Mouse (Mus musculus) T-helper 2 cell (primary cell): ENCODE data around the gene Abtb2.

Experiments used
- in situ Hi-C: fragments of 300-600 bp; cut with MboI, MseI; formaldehyde crosslinking; loops from one replicate; pipeline ENCODE4 v1.15.1; 2025; ENCODE audit warnings: high pct_unique_total_duplicates

The Abtb2 gene

DNA sequence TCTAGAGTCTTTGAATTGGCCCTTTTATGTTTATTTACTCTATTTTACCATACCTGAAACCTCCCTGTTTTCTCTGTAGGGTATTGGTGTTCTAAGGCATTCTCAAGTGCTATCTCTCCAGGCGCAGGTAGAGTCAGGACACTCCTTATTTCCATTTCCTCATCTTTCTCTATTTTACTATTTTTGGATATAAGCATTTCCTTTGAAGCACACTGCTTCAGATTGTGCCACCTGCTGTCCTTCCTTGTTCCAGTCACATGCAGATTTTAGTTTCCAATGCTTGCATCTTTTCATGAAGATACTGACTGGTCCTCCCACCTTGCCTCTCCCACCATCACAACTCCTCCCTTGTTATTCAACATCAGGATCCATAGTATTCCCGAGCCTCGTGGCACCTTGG is 47.8 kb downstream of the Abtb2 start:
- in situ Hi-C loops = no loop called here

GRCm38 (mm10) chr2:103615028-103615427 is 48.9 kb downstream of the Abtb2 start:
- in situ Hi-C loops = loop anchor here (5.0 kb wide), 1 partner anchor 52 kb away; no protein-coding TSS in a partner anchor

DNA sequence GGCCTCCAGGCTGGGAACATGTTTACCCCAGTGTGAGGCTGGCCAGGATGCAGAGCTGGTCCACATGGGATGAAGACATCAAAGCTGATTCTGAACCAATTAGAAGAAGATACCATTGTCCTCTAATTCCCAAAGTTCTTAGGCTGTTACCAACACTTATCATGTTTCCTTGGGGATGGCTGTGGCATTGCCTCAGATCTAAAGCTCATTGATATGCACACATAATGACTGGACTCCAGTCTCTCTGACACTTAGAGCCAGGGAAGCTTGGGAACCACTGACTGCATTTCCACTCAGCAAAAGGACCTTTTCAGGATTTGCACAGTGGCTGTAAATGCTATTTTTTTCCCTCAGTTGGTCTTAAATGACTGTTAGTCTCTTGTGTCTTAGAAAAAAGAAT is 52.3 kb downstream of the Abtb2 start:
- in situ Hi-C loops = loop anchor here (5.0 kb wide), 1 partner anchor 49 kb away; no protein-coding TSS in a partner anchor

- in situ Hi-C loops = no loop called here
Measured at GRCm38 (mm10) chr2:103622950-103623349, 56.8 kb downstream of the Abtb2 start.

- in situ Hi-C loops = no loop called here
Measured at GRCm38 (mm10) chr2:103625349-103625932, 59.3 kb downstream of the Abtb2 start.

DNA sequence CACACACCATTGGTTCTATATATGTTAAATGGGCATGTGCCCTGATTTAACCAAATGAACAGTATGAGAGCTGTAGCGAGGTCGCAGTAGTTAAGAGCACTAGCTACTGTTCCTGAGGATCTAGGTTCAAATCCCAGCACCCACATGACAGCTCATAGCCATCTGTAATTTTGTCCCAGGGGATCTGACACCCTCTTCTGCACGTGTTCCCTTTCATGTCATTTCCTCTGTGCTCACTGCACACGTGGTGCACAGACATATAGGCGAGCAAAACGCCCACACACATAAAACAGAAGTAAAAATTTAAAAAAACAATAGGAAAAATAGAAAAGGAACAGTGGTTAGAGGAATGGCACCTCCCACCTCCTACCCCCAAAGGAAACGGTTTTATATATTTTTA is 61.0 kb downstream of the Abtb2 start:
- in situ Hi-C loops = no loop called here

- in situ Hi-C loops = loop anchor here (10.0 kb wide), 1 partner anchor 1295 kb away; no protein-coding TSS in a partner anchor
Measured at GRCm38 (mm10) chr2:103629956-103630355, 63.8 kb downstream of the Abtb2 start.

DNA sequence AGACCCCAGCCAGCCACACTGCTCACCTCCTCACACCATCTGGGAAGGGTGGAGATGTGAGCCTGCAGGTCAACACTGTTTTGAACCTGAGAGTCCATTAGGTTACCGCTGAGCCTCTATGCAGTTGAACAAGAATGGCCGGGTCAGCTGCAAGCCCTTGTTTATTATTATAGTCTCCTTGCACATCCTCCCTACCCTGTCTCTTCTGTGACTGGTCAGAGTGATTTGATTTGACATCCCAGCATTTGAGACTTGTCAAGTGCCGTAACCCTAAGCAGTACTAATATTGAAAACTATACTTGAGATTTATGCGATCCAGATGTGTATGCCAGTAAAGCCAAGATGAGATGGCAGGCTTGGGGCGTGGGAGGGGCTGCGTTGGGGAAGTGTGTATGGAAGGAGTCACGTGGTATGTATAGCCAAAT is 65.2 kb downstream of the Abtb2 start:
- in situ Hi-C loops = loop anchor here (10.0 kb wide), 1 partner anchor 1297 kb away; no protein-coding TSS in a partner anchor

GRCm38 (mm10) chr2:103632136-103632925 is 66.2 kb downstream of the Abtb2 start:
- in situ Hi-C loops = loop anchor here (10.0 kb wide), 1 partner anchor 1298 kb away; no protein-coding TSS in a partner anchor

- in situ Hi-C loops = loop anchor here (10.0 kb wide), 1 partner anchor 1298 kb away; no protein-coding TSS in a partner anchor
Measured at GRCm38 (mm10) chr2:103632926-103633250, 66.8 kb downstream of the Abtb2 start.

DNA sequence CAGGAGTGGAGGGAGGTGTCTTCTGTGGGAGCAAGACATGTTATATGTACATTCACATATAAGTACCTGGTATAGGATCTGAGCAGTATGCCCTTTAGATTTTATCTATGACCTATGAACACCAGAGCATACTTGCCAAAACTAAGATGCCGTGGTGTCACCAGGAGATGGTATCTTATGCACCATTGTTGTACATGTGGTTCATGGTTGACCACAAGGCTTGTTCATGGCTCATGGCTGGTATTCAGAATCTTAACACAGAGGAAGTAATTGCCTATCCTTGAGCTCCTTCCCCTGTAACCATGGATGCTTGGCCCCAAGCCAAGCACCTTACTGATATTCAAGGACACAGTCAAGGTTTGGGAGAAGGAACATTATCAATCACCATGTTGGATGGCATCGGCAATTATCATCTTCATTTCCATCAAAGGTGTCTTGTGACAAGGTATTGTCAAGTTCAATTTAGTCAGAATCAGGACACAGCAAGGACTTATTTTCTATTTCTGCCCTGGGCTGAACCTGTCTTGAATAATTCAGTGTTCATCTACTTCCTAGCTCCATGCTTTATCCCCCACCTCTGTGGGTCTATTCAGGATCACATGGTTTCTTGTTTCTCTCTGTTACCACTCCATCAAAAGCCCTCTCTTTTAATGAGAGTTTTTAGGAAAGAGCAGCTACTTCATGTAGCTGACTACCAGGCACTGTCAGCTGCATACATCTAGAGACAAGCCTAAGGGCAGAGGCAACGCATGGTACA is 69.8 kb downstream of the Abtb2 start:
- in situ Hi-C loops = loop anchor here (10.0 kb wide), 1 partner anchor 1301 kb away; no protein-coding TSS in a partner anchor

DNA sequence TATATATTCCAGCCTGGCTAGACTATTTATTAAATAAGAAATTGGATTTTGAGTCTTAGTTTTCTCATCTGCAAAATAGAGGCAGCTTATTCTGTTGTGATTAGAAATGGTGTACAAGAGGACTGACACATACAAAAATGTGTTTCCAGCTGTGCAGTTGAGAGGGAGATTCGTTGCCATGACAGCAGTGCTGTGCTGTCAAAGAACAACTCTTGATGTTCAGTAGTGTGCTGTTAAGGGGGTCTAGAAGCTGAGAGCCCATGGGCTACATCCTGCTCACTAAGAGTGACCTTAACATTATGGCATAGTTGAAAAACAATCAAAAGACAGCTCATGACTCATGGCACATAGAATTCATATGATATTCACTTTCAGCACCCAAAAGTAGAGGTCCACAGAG is 71.3 kb downstream of the Abtb2 start:
- in situ Hi-C loops = loop anchor here (10.0 kb wide), 1 partner anchor 1303 kb away; no protein-coding TSS in a partner anchor

DNA sequence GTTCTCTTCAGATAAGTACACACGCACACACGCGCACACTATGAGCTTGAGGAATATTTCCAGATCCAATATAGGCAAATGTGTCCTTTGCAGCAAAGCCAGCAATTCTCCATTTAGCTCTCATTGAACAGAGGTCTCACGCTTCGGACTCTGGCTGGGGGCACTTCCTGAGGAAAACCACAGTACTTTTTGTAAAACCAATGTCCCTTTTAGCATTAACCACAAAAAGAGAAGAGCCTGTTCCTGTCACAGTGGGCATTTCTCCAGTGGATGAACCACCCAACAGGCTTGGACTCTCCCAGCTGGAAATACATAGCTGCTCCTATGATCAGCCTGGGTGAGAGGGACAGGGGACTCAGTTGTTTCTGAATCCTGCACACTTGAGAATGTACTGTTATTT is 71.8 kb downstream of the Abtb2 start:
- in situ Hi-C loops = loop anchor here (10.0 kb wide), 1 partner anchor 1303 kb away; no protein-coding TSS in a partner anchor

DNA sequence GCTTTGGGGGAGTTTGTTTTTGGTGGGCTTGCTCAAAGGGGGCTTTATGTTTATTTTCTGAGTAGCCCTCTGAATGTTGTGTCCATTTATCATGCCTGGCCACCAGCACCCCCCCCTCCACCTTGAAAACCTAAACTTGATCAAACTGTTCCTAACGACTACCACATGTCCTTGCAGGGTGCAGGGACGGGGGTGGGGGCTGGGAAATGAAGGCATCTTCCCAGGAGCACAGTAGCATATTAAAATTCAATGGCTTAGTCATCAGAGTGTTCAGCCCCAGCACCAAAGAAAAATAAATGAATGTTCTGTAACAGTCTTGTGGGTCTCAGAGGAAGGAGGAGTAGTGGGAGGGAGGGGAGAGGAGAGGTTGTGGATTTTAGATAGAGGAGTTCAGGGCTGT is 73.6 kb downstream of the Abtb2 start:
- in situ Hi-C loops = loop anchor here (10.0 kb wide), 1 partner anchor 1305 kb away; no protein-coding TSS in a partner anchor

DNA sequence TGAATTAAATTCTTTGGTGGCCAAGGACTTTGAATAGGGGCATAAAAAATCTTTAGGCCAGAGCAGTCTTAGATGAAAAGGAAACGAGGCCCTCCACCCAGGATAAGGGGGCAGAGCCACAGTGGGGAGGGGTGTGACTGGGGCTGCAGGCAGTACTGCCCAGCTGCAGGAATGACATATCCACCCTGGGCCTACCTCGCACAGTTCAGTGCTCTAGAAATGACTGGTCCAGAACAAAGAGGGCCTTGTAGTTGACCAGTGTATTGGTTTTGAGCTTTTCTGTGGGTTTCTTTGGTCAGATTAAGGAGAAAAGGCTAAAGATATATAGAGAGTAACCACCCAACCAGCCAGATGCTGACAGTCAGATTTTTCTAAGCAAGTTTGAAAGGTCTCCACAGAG is 74.8 kb downstream of the Abtb2 start:
- in situ Hi-C loops = no loop called here

DNA sequence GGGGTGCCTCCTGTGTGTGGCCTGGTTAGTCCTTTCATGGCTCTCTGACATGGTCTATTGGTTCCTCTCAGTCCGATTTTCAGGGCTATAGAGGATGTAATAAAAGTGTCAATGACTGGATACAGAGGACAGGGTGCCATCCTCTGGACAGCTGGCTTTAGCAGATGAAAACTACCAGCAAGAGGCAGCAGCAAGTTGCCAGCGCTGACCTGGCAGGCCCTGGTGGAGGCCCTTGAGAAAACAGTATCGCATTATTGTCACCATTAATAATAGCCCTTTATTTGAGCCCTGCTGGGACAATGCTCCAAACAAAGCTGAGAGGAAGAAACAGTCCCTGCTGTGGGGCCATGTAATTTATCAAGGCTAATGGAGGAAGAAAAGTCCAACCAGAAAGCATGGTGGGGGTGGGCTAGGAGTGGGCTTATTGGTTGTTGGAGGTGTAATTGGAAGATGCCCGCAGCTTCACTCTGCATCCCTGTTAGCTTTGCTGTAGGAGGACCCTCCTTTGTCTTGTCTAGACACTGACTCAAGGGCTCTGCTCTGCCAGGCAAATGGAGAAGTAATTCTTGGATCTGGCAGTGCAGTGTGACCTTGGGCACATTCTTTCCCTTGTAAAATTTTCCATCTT is 77.6 kb downstream of the Abtb2 start:
- in situ Hi-C loops = no loop called here

GRCm38 (mm10) chr2:103644418-103644817 is 78.3 kb downstream of the Abtb2 start:
- in situ Hi-C loops = no loop called here

DNA sequence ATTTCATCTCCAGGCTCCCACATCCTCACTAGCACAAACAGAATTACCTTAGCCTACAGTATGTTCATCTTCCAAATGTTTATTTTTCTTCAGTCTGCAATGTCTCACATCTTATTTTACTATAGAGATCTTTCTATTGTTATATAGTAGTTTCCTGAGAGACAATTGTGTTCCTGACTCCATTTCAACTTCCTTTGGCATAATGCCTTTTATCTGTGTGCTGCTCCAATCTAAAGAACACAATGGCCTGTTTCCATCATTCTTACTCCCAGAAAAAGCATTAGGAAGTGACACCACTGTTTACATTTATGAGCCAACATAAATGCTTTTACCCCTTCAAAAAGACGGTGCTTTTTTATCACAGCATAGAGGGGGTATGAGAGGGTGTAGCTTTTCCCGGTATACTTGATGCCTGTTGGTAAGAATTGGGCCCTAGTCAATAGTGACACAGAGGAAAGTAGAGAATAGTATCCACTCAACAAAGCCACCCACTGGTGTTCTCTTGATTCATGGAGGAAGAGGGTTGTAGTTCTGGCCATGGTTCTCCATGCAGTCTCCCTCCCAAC is 84.3 kb downstream of the Abtb2 start:
- in situ Hi-C loops = no loop called here

DNA sequence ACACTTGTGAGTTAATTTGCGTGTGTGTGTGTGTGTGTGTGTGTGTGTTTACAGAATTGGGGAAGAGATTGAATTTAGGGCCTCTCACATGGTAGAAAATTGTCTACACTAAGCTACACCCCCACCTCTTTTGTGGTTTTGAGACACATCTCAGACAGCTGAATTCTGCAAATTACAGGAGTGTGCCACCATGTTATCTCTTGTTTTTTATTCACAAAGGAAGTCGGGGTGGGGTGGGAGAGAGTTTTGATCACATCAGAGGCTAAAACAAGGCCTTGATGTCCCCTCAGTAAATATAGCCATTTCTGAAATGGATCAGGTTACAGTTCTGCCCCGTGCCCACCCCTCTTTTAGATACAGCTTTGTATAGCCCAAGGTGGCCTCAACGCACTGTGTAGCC is 86.0 kb downstream of the Abtb2 start:
- in situ Hi-C loops = no loop called here

- in situ Hi-C loops = no loop called here
Measured at GRCm38 (mm10) chr2:103655037-103655436, 88.9 kb downstream of the Abtb2 start.

DNA sequence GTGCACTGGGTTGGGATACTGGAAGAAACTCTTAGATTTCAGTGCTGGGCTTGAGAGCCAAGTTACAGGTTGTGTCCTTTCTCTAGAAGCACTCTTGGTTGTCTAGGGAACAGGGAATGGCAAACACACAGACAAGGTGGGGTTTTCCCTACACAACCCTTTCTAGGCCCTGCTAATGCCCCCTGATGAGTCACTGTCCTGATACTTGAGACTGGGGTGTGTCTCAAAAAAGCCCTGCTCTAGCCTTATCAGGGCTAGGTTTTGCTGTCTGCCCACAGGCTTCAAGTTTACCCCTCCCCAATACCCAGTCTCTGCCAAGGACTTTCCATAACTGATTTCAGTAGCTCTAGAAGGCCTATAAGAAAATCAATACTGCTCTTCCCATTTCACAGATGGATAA is 89.9 kb downstream of the Abtb2 start:
- in situ Hi-C loops = no loop called here
